Mouse (Mus musculus) intestine, embryonic 16.5 days (tissue): ENCODE measurements around the gene Trpm5. TPM values are rescaled to one million over a fixed set of nuclear protein-coding genes. Genes with fewer than 3 reads are reported as not detected.

Experiments used
- ATAC-seq: fragments of 200-750 bp; cut with Nextera tagmentation; 2 replicates; pipeline ENCODE4 v1.8.0; 2017; ENCODE audit warnings: moderate TSS enrichment, moderate library complexity
- H3K27ac ChIP-seq: fragments of 300-500 bp; sonication (generic); 2 replicates; pipeline ENCODE4 v1.5.1; 2014; ENCODE audit warnings: mild to moderate bottlenecking, low read length
- H3K27me3 ChIP-seq: fragments of 300-500 bp; sonication (generic); replicated peaks from 2 replicates; pipeline ENCODE4 v1.6.1; 2014; ENCODE audit warnings: low read length, control low read depth, mixed read lengths; ENCODE audit not compliant: control insufficient read depth, insufficient read depth
- H3K36me3 ChIP-seq: fragments of 300-500 bp; sonication (generic); 2 replicates; pipeline ENCODE4 v1.6.1; 2014; ENCODE audit warnings: low read length, control low read depth; ENCODE audit not compliant: control insufficient read depth, insufficient read depth
- H3K4me1 ChIP-seq: fragments of 300-500 bp; sonication (generic); 2 replicates; pipeline ENCODE4 v1.6.1; 2014; ENCODE audit warnings: low read length, control low read depth, mixed read lengths; ENCODE audit not compliant: control insufficient read depth, insufficient read depth
- H3K4me2 ChIP-seq: fragments of 300-500 bp; sonication (generic); 2 replicates; pipeline ENCODE4 v1.6.1; 2014; ENCODE audit warnings: low read depth, low read length, control low read depth
- H3K4me3 ChIP-seq: fragments of 300-500 bp; sonication (generic); 2 replicates; pipeline ENCODE4 v1.5.1; 2014; ENCODE audit warnings: mild to moderate bottlenecking, low read length
- H3K9ac ChIP-seq: fragments of 300-500 bp; sonication (generic); 2 replicates; pipeline ENCODE4 v1.6.1; 2014; ENCODE audit warnings: low read depth, low read length
- H3K9me3 ChIP-seq: fragments of 300-500 bp; sonication (generic); 2 replicates; pipeline ENCODE4 v1.6.1; 2016; ENCODE audit warnings: low read length, control low read depth; ENCODE audit not compliant: control insufficient read depth
- WGBS: fragments of 180-500 bp; shearing (Covaris S2); extraction: QIAGEN DNeasy Blood & Tissue Kit; methylation state at CpG from one replicate; pipeline ENCODE4 v1.1.7; 2014; 5-methylcytosine and 5-hydroxymethylcytosine counted together
- polyA plus RNA-seq: library from polyadenylated mRNA; unstranded; fragments of >200 nt; fragmentation: Nextera tagmentation; extraction: Ambion mirVana; gene quantifications from 2 replicates; pipeline ENCODE4 v1.2.1, GENCODE M21; 2015

The Trpm5 gene
- polyA plus RNA-seq, 1 experiment from 2014 or later, result 7.9 TPM

- Histone ChIP-seq H3K4me1 (peaks cover 25% of the 10 kb centered on the region), H3K4me3 (no peak overlapping the region), H3K4me2 (no peak overlapping the region), H3K9ac (no peak overlapping the region), H3K9me3 (no peaks in the 10 kb centered on the region), H3K27ac (no peak overlapping the region), H3K36me3 (no peaks in the 10 kb centered on the region), H3K27me3 (no peaks in the 10 kb centered on the region)
- 64% methylated on average over 2 of the region's 2 CpGs for WGBS
- ATAC-seq, result no peak
Observed at GRCm38 (mm10) chr7:143051316-143051715, 43.1 kb downstream of the Trpm5 start.

GRCm38 (mm10) chr7:143049841-143050816 is 44.3 kb downstream of the Trpm5 start:
- no peak overlapping the region for H3K4me3 ChIP-seq
- H3K9me3 ChIP-seq, result no peaks in the 10 kb centered on the region
- H3K27me3 ChIP-seq, result no peaks in the 10 kb centered on the region
- no peak for ATAC-seq
- peaks cover 15% of the 10 kb centered on the region for H3K4me1 ChIP-seq
- H3K4me2 ChIP-seq, result no peak overlapping the region
- no peak overlapping the region for H3K27ac ChIP-seq
- 95% methylated on average over 3 of the region's 3 CpGs for WGBS
- H3K36me3 ChIP-seq, result no peaks in the 10 kb centered on the region
- no peak overlapping the region for H3K9ac ChIP-seq

GRCm38 (mm10) chr7:143049331-143049730 is 45.1 kb downstream of the Trpm5 start:
- Histone ChIP-seq H3K4me3 (no peak overlapping the region), H3K36me3 (no peaks in the 10 kb centered on the region), H3K27ac (no peak overlapping the region), H3K9me3 (no peaks in the 10 kb centered on the region), H3K9ac (no peak overlapping the region), H3K4me2 (no peak overlapping the region), H3K27me3 (no peaks in the 10 kb centered on the region), H3K4me1 (peaks cover 7% of the 10 kb centered on the region)
- ATAC-seq, result no peak
- 74% methylated on average over 3 of the region's 3 CpGs for whole genome bisulfite sequencing

DNA sequence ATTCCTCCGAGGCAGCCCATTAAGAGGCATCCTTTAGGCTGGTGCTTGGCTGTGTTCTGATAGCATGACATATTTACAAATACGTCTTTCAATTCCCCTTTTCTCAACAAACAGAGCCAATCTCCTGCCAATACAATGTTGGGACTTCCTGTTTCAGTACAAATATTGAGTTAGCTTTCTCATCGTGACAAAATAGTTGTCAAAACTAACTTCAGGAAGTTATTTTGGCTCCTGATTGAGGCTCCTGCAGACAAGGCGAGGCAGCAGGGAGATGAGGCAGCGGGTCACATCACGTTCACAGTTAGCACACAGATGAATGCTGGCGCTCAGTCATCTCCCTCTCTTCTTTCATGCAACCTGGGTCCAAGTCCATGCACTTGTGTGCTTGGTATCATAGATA is 48.1 kb downstream of the Trpm5 start:
- no peak overlapping the region for H3K4me3 ChIP-seq
- no peaks in the 10 kb centered on the region for H3K36me3 ChIP-seq
- no peak overlapping the region for H3K27ac ChIP-seq
- ATAC-seq, result no peak
- peaks cover 6% of the 10 kb centered on the region for H3K4me1 ChIP-seq
- H3K27me3 ChIP-seq, result no peaks in the 10 kb centered on the region
- no peak overlapping the region for H3K4me2 ChIP-seq
- H3K9me3 ChIP-seq, result no peaks in the 10 kb centered on the region
- WGBS, result 76% methylated on average over 7 of the region's 7 CpGs
- no peak overlapping the region for H3K9ac ChIP-seq

- no peaks in the 10 kb centered on the region for H3K36me3 ChIP-seq
- H3K4me3 ChIP-seq, result no peak overlapping the region
- no peaks in the 10 kb centered on the region for H3K27me3 ChIP-seq
- no peak for ATAC-seq
- no peak overlapping the region for H3K27ac ChIP-seq
- H3K9ac ChIP-seq, result no peak overlapping the region
- H3K4me2 ChIP-seq, result no peak overlapping the region
- peaks cover 9% of the 10 kb centered on the region for H3K4me1 ChIP-seq
- H3K9me3 ChIP-seq, result no peaks in the 10 kb centered on the region
Observed at GRCm38 (mm10) chr7:143044826-143045206, 49.6 kb downstream of the Trpm5 start.

- Histone ChIP-seq H3K27me3 (no peaks in the 10 kb centered on the region), H3K27ac (no peak overlapping the region), H3K4me1 (peaks cover 9% of the 10 kb centered on the region), H3K9ac (no peak overlapping the region), H3K9me3 (no peaks in the 10 kb centered on the region), H3K4me2 (no peak overlapping the region), H3K36me3 (no peaks in the 10 kb centered on the region), H3K4me3 (no peak overlapping the region)
- WGBS, result 86% methylated on average over 2 of the region's 2 CpGs
- ATAC-seq, result no peak
Observed at GRCm38 (mm10) chr7:143044049-143044825, 50.2 kb downstream of the Trpm5 start.

- Histone ChIP-seq H3K4me2 (no peak overlapping the region), H3K9ac (no peak overlapping the region), H3K4me1 (peaks cover 9% of the 10 kb centered on the region), H3K9me3 (no peaks in the 10 kb centered on the region), H3K4me3 (no peak overlapping the region), H3K27ac (no peak overlapping the region), H3K36me3 (no peaks in the 10 kb centered on the region), H3K27me3 (no peaks in the 10 kb centered on the region)
- WGBS, result 89% methylated on average over 3 of the region's 3 CpGs
- no peak for ATAC-seq
Observed at GRCm38 (mm10) chr7:143042897-143043300, 51.5 kb downstream of the Trpm5 start.

DNA sequence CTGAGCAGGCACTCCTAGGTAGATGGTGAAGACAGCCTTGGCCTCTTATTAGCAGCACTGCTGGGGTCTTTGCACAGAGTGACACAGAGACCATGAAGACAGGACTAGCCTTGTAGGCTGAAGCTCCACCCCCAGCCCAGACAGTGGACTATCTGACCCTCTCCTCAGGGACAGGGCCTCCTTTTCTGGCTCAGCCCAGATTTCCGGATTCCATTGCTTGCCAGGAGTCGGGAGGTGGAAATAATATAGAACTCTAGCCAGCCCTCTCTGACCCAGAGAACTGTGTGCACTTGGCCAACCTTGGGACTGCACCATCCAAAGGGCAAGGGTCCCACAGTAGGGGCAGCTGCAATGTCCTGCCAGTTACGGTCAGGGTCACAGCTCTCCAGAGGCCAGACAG is 52.4 kb downstream of the Trpm5 start:
- no peak overlapping the region for H3K4me2 ChIP-seq
- peak; percentile 62 for ATAC-seq
- no peaks in the 10 kb centered on the region for H3K27me3 ChIP-seq
- no peaks in the 10 kb centered on the region for H3K36me3 ChIP-seq
- peak overlapping the region; percentile 9; the same call in 1 of the 2 replicates for H3K27ac ChIP-seq
- no peaks in the 10 kb centered on the region for H3K9me3 ChIP-seq
- WGBS, result 63% methylated on average over 3 of the region's 3 CpGs
- H3K4me1 ChIP-seq, result peaks cover 9% of the 10 kb centered on the region
- no peak overlapping the region for H3K9ac ChIP-seq
- no peak overlapping the region for H3K4me3 ChIP-seq

DNA sequence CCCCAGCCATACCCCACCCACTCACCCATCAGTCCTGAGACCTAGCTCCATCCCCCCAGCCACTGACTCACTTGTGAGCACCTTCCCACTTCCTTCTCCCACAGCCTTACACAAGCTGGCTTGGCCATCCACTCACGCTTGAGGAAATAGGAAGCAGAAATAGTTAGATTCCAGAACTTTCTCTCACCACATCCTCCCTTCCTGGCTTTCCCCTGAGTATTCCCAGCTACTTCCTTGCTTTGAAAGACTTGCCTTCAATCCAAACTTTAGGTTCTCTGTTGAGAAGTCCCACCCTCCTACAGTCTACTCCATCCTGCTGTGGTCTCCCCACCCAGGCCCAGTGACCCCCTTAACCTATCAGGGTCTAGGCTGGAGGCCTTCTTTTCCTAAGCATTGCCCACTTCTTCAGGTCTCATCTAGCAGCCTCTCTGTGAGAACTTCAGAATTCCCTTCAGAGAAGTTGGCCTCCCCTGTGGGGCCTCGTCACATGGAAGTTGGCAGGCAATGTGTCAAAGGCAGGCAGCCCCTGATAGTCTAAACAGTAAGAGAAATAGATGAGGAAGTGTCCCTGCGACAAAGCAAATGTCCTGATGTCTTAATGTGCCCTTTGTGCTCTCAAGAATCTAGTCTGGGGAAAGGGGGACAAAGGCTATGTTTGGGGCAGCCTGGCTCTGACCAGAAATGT is 53.2 kb downstream of the Trpm5 start:
- Histone ChIP-seq H3K9ac (no peak overlapping the region), H3K27me3 (no peaks in the 10 kb centered on the region), H3K4me2 (no peak overlapping the region), H3K36me3 (no peaks in the 10 kb centered on the region), H3K27ac (0 out of 2 replicates have a peak overlapping the region, but pooled peaks have one; percentile 26), H3K4me3 (no peak overlapping the region), H3K9me3 (no peaks in the 10 kb centered on the region), H3K4me1 (peaks cover 9% of the 10 kb centered on the region)
- ATAC-seq, result no peak
- WGBS, result 64% methylated on average over 3 of the region's 3 CpGs
